Mouse (Mus musculus) lung, adult 2 months (tissue): ENCODE data around the gene Ffar3.

Experiments
- CTCF ChIP-seq: fragments of 200-500 bp; IDR thresholded peaks from 2 replicates; pipeline ENCODE4 v1.5.1; 2011; ENCODE audit warnings: mild to moderate bottlenecking, low read length, control low read depth; ENCODE audit not compliant: insufficient read depth
- POLR2A ChIP-seq: fragments of 200-500 bp; IDR thresholded peaks from 2 replicates; pipeline ENCODE4 v1.6.1; 2011; ENCODE audit warnings: low read depth, mild to moderate bottlenecking, control low read depth, low read length, borderline replicate concordance; ENCODE audit errors: extremely low read depth

GRCm38 (mm10) chr7:30890681-30891080 is 34.7 kb upstream of the Ffar3 start:
- TF ChIP-seq POLR2A (no peak), CTCF (no peak)
